Mouse (Mus musculus) embryo, embryonic 11 days (tissue): ENCODE measurements at regions not wholly inside any gene's neighbourhood (a gene's known extent, or its start where the extent isn't known, plus 50 kb on each side); places are given as distances from the start of the nearest gene placed in this dataset.

Experiments
- DNase-seq: peaks from one replicate; pipeline ENCODE4 v3.0.0-alpha.2; 2015

GRCm38 (mm10) chr6:96745906-96746305 is 314.3 kb downstream of the Fam19a4 start:
- no peak for DNase-seq

- peak; percentile 2 for DNase-seq
These were observed 343.3 kb downstream of the Fam19a4 start for GRCm38 (mm10) chr6:96716931-96717330.

GRCm38 (mm10) chr6:96709761-96710160 is 350.5 kb downstream of the Fam19a4 start:
- DNase-seq: no peak
